Mouse (Mus musculus) left cerebral cortex, postnatal 4 days (tissue): ENCODE measurements at regions not wholly inside any gene's neighbourhood (a gene's known extent, or its start where the extent isn't known, plus 50 kb on each side); places are given as distances from the start of the nearest gene placed in this dataset.

Source experiments
- DNase-seq: peaks from one replicate; pipeline ENCODE4 v3.0.0-alpha.2; 2022
- intact Hi-C: fragments of 180-260 bp; cut with DNase I; formaldehyde crosslinking; loops from one replicate; pipeline ENCODE4 v1.15.1; 2025

GRCm38 (mm10) chr2:148510008-148510681 is 66.8 kb upstream of the Cd93 start:
- intact Hi-C loops, result no loop called here
- DNase-seq, result no peak

GRCm38 (mm10) chr2:148509357-148509756 is 66.0 kb upstream of the Cd93 start:
- DNase-seq, result no peak
- intact Hi-C loops, result no loop called here

- intact Hi-C loops, result no loop called here
- DNase-seq, result no peak
Observed at GRCm38 (mm10) chr2:148507523-148507922, 64.2 kb upstream of the Cd93 start.

GRCm38 (mm10) chr2:148506966-148507365 is 63.6 kb upstream of the Cd93 start:
- no peak for DNase-seq
- intact Hi-C loops, result no loop called here

GRCm38 (mm10) chr2:148505651-148506050 is 62.3 kb upstream of the Cd93 start:
- no peak for DNase-seq
- intact Hi-C loops, result no loop called here

GRCm38 (mm10) chr2:148503143-148503854 is 59.9 kb upstream of the Cd93 start:
- DNase-seq, result no peak
- intact Hi-C loops, result no loop called here

- intact Hi-C loops, result no loop called here
- DNase-seq, result no peak
Observed at GRCm38 (mm10) chr2:148502321-148502720, 59.0 kb upstream of the Cd93 start.

- DNase-seq, result no peak
- intact Hi-C loops, result no loop called here
Observed at GRCm38 (mm10) chr2:148500235-148500936, 57.0 kb upstream of the Cd93 start.

GRCm38 (mm10) chr2:148497452-148498302 is 54.3 kb upstream of the Cd93 start:
- peak; percentile 36 for DNase-seq
- intact Hi-C loops, result no loop called here

GRCm38 (mm10) chr2:148496151-148497040 is 53.0 kb upstream of the Cd93 start:
- no peak for DNase-seq
- intact Hi-C loops, result no loop called here

- intact Hi-C loops, result no loop called here
- DNase-seq, result no peak
Observed at GRCm38 (mm10) chr2:148495485-148495884, 52.1 kb upstream of the Cd93 start.

- DNase-seq, result no peak
- intact Hi-C loops, result no loop called here
Observed at GRCm38 (mm10) chr2:148493281-148493680, 49.9 kb upstream of the Cd93 start.
